Mouse (Mus musculus) 3134 (cell line): Measurements from ENCODE around the gene Farsa.
"Not testable (repeated sequence)": the region's sequence is repeated elsewhere in the genome, so short reads cannot be mapped to it uniquely, and the experiment has no call there.

Experiments used
- DNase-seq: peaks from one replicate; pipeline ENCODE4 v3.0.0-alpha.2; 2011; ENCODE audit warnings: low spot score; ENCODE audit not compliant: insufficient read length; ENCODE audit errors: extremely low read depth

Farsa gene

GRCm38 (mm10) chr8:84872309-84872965, 15.6 kb downstream of the Farsa start:
- DNase-seq, result peak; percentile 17

- DNase-seq, result no peak
Observed at GRCm38 (mm10) chr8:84873016-84873415, 16.2 kb downstream of the Farsa start.

- DNase-seq, result no peak
Observed at GRCm38 (mm10) chr8:84874339-84874738, 17.6 kb downstream of the Farsa start.

GRCm38 (mm10) chr8:84877297-84878035, 20.7 kb downstream of the Farsa start:
- DNase-seq, result no peak

GRCm38 (mm10) chr8:84878915-84879314, 22.1 kb downstream of the Farsa start:
- no peak for DNase-seq

- no peak for DNase-seq
Observed at GRCm38 (mm10) chr8:84884728-84885127, 27.9 kb downstream of the Farsa start.

- DNase-seq, result no peak
Observed at GRCm38 (mm10) chr8:84888280-84888679, 31.5 kb downstream of the Farsa start.

- no peak for DNase-seq
Observed at GRCm38 (mm10) chr8:84889141-84889540, 32.4 kb downstream of the Farsa start.

- DNase-seq, result no peak
Observed at GRCm38 (mm10) chr8:84892993-84893708, 36.4 kb downstream of the Farsa start.

GRCm38 (mm10) chr8:84893709-84894134, 36.9 kb downstream of the Farsa start, which contains the start of gene Gcdh:
Gene Gcdh, minus strand, starts transcription at chr8:84893921.
- peak; percentile 80 for DNase-seq

- DNase-seq, result no peak
Observed at GRCm38 (mm10) chr8:84895963-84896362, 39.2 kb downstream of the Farsa start.

- DNase-seq, result no peak
Observed at GRCm38 (mm10) chr8:84901071-84901470, 44.3 kb downstream of the Farsa start.

- DNase-seq, result no peak
Observed at GRCm38 (mm10) chr8:84901752-84902151, 45.0 kb downstream of the Farsa start, which contains the start of gene Klf1. Gene Klf1, plus strand, starts transcription at chr8:84901928.

GRCm38 (mm10) chr8:84902367-84902919, 45.7 kb downstream of the Farsa start:
- DNase-seq, result no peak

- DNase-seq, result peak; percentile 86
Observed at GRCm38 (mm10) chr8:84902920-84903661, 46.3 kb downstream of the Farsa start.

GRCm38 (mm10) chr8:84904351-84904750, 47.6 kb downstream of the Farsa start:
- no peak for DNase-seq

- DNase-seq, result no peak
Observed at GRCm38 (mm10) chr8:84907037-84907436, 50.2 kb downstream of the Farsa start.

GRCm38 (mm10) chr8:84907493-84907892, 50.7 kb downstream of the Farsa start:
- no peak for DNase-seq

GRCm38 (mm10) chr8:84907979-84908378, 51.2 kb downstream of the Farsa start:
- DNase-seq, result not testable (repeated sequence)

- DNase-seq, result peak; percentile 94
Observed at GRCm38 (mm10) chr8:84908421-84909161, 51.8 kb downstream of the Farsa start, which contains the start of gene Dnase2a. Gene Dnase2a, plus strand, starts transcription at chr8:84908560.
